9 mouse cellular contexts compared by ENCODE assay signal in genomic region chr10:69705806-69706768, GRCm38 (mm10).
DNase-seq lines count a peak whose midpoint lies in the region; ATAC-seq and TF ChIP-seq lines count a peak whose summit lies in the region.
"Had no signal": no experiment of that assay in that cellular context is flagged by ENCODE, and none has a peak within 500 bp of the region (broad histone marks: within the 10 kb centered on the region; RNA-seq: fewer than 3 reads in every experiment).

No protein-coding gene starts in this region.

- H3K27me3 ChIP-seq in kidney, postnatal 0 days (ENCODE audit: insufficient read depth, low read length), result no peaks in the 10 kb centered on the region
- no peaks in the 10 kb centered on the region for H3K27me3 ChIP-seq in hindbrain, embryonic 16.5 days (replicated peaks; ENCODE audit: control insufficient read depth, insufficient read depth, low read length)
- no peaks in the 10 kb centered on the region for H3K27me3 ChIP-seq in neural tube, embryonic 13.5 days
- H3K27me3 ChIP-seq: Patski had no signal

- ATAC-seq in kidney, postnatal 0 days (replicated peaks; ENCODE audit: low FRiP score, low read depth), result no peak
- peak; percentile 68 for ATAC-seq in hindbrain, embryonic 16.5 days
- ATAC-seq in neural tube, embryonic 13.5 days (ENCODE audit: low read depth), result peak; percentile 74
- ATAC-seq in CD4-positive, CD25-positive, alpha-beta regulatory T cell, adult 4 months, result no peak
- ATAC-seq: Patski had no signal

- H3K4me3 ChIP-seq in kidney, postnatal 0 days (replicated peaks; ENCODE audit: low read depth, low read length), result no peak overlapping the region; the same call in 1 of the 2 replicates
- H3K4me3 ChIP-seq in cortical plate, adult 2 months (ENCODE audit: insufficient read depth, low read length), result peak overlapping the region; percentile 73
- H3K4me3 ChIP-seq in hindbrain, embryonic 16.5 days (ENCODE audit: low read length), result peak overlapping the region; percentile 44
- peak overlapping the region; percentile 48 for H3K4me3 ChIP-seq in neural tube, embryonic 13.5 days

- DNase-seq in kidney, postnatal 0 days (ENCODE audit: low spot score), result no peak
- no peak for DNase-seq in kidney, adult 8-10 months
- DNase-seq in adipocyte (ENCODE audit: low spot score), result no peak
- DNase-seq in spleen, adult 18-20 months, result no peak

- no peaks in the 10 kb centered on the region for H3K36me3 ChIP-seq in kidney, postnatal 0 days (ENCODE audit: insufficient read depth, low read length)
- H3K36me3 ChIP-seq in hindbrain, embryonic 16.5 days (ENCODE audit: control insufficient read depth, insufficient read depth, low read length), result no peaks in the 10 kb centered on the region
- no peaks in the 10 kb centered on the region for H3K36me3 ChIP-seq in neural tube, embryonic 13.5 days

- H3K4me1 ChIP-seq in kidney, postnatal 0 days (replicated peaks; ENCODE audit: insufficient read depth, low read length), result no peaks in the 10 kb centered on the region
- peaks cover 8% of the 10 kb centered on the region for H3K4me1 ChIP-seq in cortical plate, adult 2 months (ENCODE audit: control insufficient read depth, insufficient read depth, low read length)
- H3K4me1 ChIP-seq in hindbrain, embryonic 16.5 days (ENCODE audit: control insufficient read depth, insufficient read depth, low read depth, low read length), result peaks cover 44% of the 10 kb centered on the region
- peaks cover 76% of the 10 kb centered on the region for H3K4me1 ChIP-seq in neural tube, embryonic 13.5 days (replicated peaks)

- no peaks in the 10 kb centered on the region for H3K9me3 ChIP-seq in kidney, postnatal 0 days (replicated peaks; ENCODE audit: low read length)
- no peaks in the 10 kb centered on the region for H3K9me3 ChIP-seq in hindbrain, embryonic 16.5 days (ENCODE audit: control insufficient read depth, low read length)
- H3K9me3 ChIP-seq in neural tube, embryonic 13.5 days, result no peaks in the 10 kb centered on the region

- H3K9ac ChIP-seq in kidney, postnatal 0 days (ENCODE audit: low read depth, low read length), result 0 out of 2 replicates have a peak overlapping the region, but pooled peaks have one; percentile 18
- peak overlapping the region; percentile 70 for H3K9ac ChIP-seq in hindbrain, embryonic 16.5 days (ENCODE audit: low read depth, low read length)
- H3K9ac ChIP-seq in neural tube, embryonic 13.5 days, result peak overlapping the region; percentile 76

- H3K27ac ChIP-seq in kidney, postnatal 0 days, result no peak overlapping the region
- peak overlapping the region; percentile 93 for H3K27ac ChIP-seq in cortical plate, adult 2 months (ENCODE audit: insufficient read depth, low read length)
- peak overlapping the region; percentile 90 for H3K27ac ChIP-seq in hindbrain, embryonic 16.5 days (ENCODE audit: low read depth, low read length)
- H3K27ac ChIP-seq in neural tube, embryonic 13.5 days (replicated peaks), result peak overlapping the region; percentile 94

- 7% methylated on average over 17 of the region's 17 CpGs for WGBS in kidney, postnatal 0 days
- WGBS in hindbrain, embryonic 16.5 days, result 1% methylated on average over 17 of the region's 17 CpGs
- WGBS in neural tube, embryonic 13.5 days, result 3% methylated on average over 17 of the region's 17 CpGs

- TF ChIP-seq CTCF in kidney, postnatal 0 days (IDR thresholded peaks at IDR 0.05; ENCODE audit: low read depth), result no peak
- no peak for TF ChIP-seq CTCF in cortical plate, adult 2 months (IDR thresholded peaks at IDR 0.05; ENCODE audit: extremely low read depth, insufficient read depth, low read length)

- H3K4me2 ChIP-seq in kidney, postnatal 0 days (ENCODE audit: low read length), result peak overlapping the region; percentile 41
- H3K4me2 ChIP-seq in hindbrain, embryonic 16.5 days (ENCODE audit: low read length), result peak overlapping the region; percentile 63
- peak overlapping the region; percentile 72 for H3K4me2 ChIP-seq in neural tube, embryonic 13.5 days

- peak; percentile 71 for TF ChIP-seq POLR2A in cortical plate, adult 2 months (IDR thresholded peaks at IDR 0.05; ENCODE audit: extremely low read depth, insufficient read depth, low read length)

Comparison
In these comparisons a context has a peak if more than half of its experiments do, and no peak if none do; other contexts are left out.
1. ATAC-seq: peak in hindbrain, embryonic 16.5 days (single experiment) and neural tube, embryonic 13.5 days (single experiment); none in kidney, postnatal 0 days (single experiment) and CD4-positive, CD25-positive, alpha-beta regulatory T cell, adult 4 months (single experiment).
2. H3K9ac ChIP-seq: peak in every context shown above with its lines; median percentile 76 in neural tube, embryonic 13.5 days; 70 in hindbrain, embryonic 16.5 days; 18 in kidney, postnatal 0 days.
3. Peak in every context shown above with its lines, with median percentiles within 50 percentile points of each other: H3K4me2 ChIP-seq.